Mouse (Mus musculus) midbrain, embryonic 14.5 days (tissue): Measurements from ENCODE around the gene Rbm6. TPM values are rescaled to one million over a fixed set of nuclear protein-coding genes. Genes with fewer than 3 reads are reported as not detected.

Experiments used
- ATAC-seq: fragments of 200-750 bp; cut with Nextera tagmentation; 2 replicates; pipeline ENCODE4 v1.8.0; 2017; ENCODE audit warnings: moderate number of reproducible peaks, moderate library complexity; ENCODE audit not compliant: low FRiP score, low TSS enrichment
- DNase-seq: peaks from one replicate; pipeline ENCODE4 v3.0.0-alpha.2; 2015
- H3K27ac ChIP-seq: fragments of 300-500 bp; sonication (generic); replicated peaks from 2 replicates; pipeline ENCODE4 v1.5.1; 2014; ENCODE audit warnings: mild to moderate bottlenecking, low read depth, low read length, moderate library complexity
- H3K27me3 ChIP-seq: fragments of 300-500 bp; sonication (generic); 2 replicates; pipeline ENCODE4 v1.6.1; 2014; ENCODE audit warnings: low read length, control low read depth, mixed read lengths; ENCODE audit not compliant: control insufficient read depth, insufficient read depth
- H3K36me3 ChIP-seq: fragments of 300-500 bp; sonication (generic); 2 replicates; pipeline ENCODE4 v1.6.1; 2014; ENCODE audit warnings: low read length, control low read depth; ENCODE audit not compliant: control insufficient read depth, insufficient read depth
- H3K4me1 ChIP-seq: fragments of 300-500 bp; sonication (generic); 2 replicates; pipeline ENCODE4 v1.6.1; 2014; ENCODE audit warnings: mild to moderate bottlenecking, antibody characterized with exemption, low read length, control low read depth; ENCODE audit not compliant: control insufficient read depth, insufficient read depth
- H3K4me2 ChIP-seq: fragments of 300-500 bp; sonication (generic); 2 replicates; pipeline ENCODE4 v1.6.1; 2014; ENCODE audit warnings: mild to moderate bottlenecking, low read length, moderate library complexity
- H3K4me3 ChIP-seq: fragments of 300-500 bp; sonication (generic); replicated peaks from 2 replicates; pipeline ENCODE4 v1.5.1; 2014; ENCODE audit warnings: low read depth, low read length
- H3K9ac ChIP-seq: fragments of 300-500 bp; sonication (generic); replicated peaks from 2 replicates; pipeline ENCODE4 v1.6.1; 2014; ENCODE audit warnings: mild to moderate bottlenecking, low read length, moderate library complexity
- H3K9me3 ChIP-seq: fragments of 300-500 bp; sonication (generic); 2 replicates; pipeline ENCODE4 v1.6.1; 2016; ENCODE audit warnings: low read length, control low read depth, mixed read lengths; ENCODE audit not compliant: control insufficient read depth
- WGBS: fragments of 180-500 bp; shearing (Covaris S2); extraction: QIAGEN DNeasy Blood & Tissue Kit; methylation state at CpG from one replicate; pipeline ENCODE4 v1.1.7; 2014; 5-methylcytosine and 5-hydroxymethylcytosine counted together
- polyA plus RNA-seq: library from polyadenylated mRNA; unstranded; fragments of >200 nt; fragmentation: Nextera tagmentation; extraction: Ambion mirVana; gene quantifications from 2 replicates; pipeline ENCODE4 v1.2.1, GENCODE M21; 2014

Gene Rbm6
- polyA plus RNA-seq, 1 experiment from 2014 or later, result 95.5 TPM

DNA sequence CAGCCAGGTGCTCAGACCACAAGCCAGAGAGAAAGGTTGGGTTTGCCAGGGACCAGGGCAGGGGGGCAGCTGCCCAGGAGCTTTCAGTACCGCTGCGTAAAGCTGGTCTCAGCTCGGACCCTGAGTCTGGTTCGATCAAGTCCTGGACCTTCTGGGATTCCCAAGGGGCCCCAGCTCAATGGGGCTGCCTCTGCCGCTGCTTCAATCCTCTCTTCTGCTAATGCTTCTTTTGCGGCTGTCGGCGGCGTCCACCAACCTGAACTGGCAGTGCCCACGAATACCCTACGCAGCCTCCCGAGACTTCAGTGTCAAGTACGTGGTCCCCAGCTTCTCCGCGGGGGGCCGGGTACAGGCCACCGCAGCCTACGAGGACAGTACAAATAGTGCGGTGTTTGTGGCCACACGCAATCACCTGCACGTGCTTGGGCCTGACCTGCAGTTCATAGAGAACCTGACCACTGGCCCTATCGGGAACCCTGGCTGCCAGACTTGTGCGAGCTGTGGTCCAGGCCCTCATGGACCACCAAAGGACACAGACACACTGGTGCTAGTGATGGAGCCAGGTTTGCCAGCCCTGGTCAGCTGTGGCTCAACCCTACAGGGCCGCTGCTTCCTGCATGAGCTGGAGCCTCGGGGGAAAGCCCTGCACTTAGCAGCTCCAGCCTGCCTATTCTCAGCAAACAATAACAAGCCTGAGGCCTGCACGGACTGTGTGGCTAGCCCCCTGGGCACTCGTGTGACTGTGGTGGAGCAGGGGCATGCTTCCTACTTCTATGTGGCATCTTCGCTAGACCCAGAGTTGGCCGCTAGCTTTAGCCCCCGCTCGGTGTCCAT, 34.1 kb upstream of the Rbm6 start:
- Histone ChIP-seq H3K4me2 (peak overlapping the region; percentile 47), H3K27me3 (no peaks in the 10 kb centered on the region), H3K9ac (peak overlapping the region; percentile 30), H3K4me3 (0 out of 2 replicates have a peak overlapping the region, but pooled peaks have one; percentile 7), H3K27ac (no peak overlapping the region), H3K4me1 (peaks cover 15% of the 10 kb centered on the region), H3K36me3 (peaks cover 12% of the 10 kb centered on the region), H3K9me3 (no peaks in the 10 kb centered on the region)
- DNase-seq, result peak; percentile 21
- ATAC-seq, result no peak
- WGBS, result 46% methylated on average over 31 of the region's 31 CpGs

DNA sequence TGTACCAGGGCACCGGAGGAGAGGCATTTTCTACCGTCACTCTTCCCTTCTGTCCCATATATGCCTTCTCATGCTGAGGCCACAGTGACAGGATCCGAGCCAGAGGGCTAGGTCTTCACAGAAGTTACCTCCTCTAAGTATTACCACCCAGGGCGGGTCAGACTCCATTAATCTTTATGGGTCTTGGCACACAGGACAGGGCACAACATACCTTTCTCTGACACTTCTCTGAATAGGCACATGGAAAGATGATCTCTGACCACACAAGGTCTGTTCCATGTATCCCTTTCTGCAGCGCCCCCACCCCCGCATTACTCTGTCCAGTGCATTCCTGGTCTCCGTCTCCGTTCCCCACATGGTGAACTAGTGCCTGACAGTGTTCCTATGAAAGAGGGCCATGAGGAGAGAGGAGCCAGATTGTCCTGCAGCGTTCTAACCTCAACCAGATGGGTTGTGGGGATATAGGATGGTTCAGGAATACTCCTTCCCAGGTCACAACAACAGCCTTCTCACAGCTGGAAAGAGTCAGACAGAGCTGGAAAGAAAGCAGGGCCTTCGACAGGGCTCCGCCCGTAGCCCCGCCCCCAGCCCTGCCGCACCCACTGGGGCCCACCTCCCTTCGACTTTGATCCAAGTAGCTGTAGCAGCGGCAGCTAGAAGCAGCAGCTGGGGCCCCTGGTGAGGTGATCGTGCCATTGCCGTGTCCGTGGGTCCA, 33.4 kb upstream of the Rbm6 start, which contains the start of gene Mst1r:
TSS of gene Mst1r (plus strand) at position 622 of the 715 bp plus-strand sequence.
- DNase-seq (peak; percentile 64), ATAC-seq (no peak)
- H3K4me1 ChIP-seq, result peaks cover 15% of the 10 kb centered on the region
- H3K9me3 ChIP-seq, result no peaks in the 10 kb centered on the region
- H3K4me3 ChIP-seq, result 0 out of 2 replicates have a peak within 1 kb of the TSS, but pooled peaks have one; percentile 7
- H3K36me3 ChIP-seq, result peaks cover 19% of the 10 kb centered on the region
- H3K27ac ChIP-seq, result no peak within 1 kb of the TSS
- peak within 1 kb of the TSS; percentile 47 for H3K4me2 ChIP-seq
- no peaks in the 10 kb centered on the region for H3K27me3 ChIP-seq
- WGBS, result 21% methylated on average over 19 of the region's 19 CpGs
- peak within 1 kb of the TSS; percentile 30 for H3K9ac ChIP-seq

DNA sequence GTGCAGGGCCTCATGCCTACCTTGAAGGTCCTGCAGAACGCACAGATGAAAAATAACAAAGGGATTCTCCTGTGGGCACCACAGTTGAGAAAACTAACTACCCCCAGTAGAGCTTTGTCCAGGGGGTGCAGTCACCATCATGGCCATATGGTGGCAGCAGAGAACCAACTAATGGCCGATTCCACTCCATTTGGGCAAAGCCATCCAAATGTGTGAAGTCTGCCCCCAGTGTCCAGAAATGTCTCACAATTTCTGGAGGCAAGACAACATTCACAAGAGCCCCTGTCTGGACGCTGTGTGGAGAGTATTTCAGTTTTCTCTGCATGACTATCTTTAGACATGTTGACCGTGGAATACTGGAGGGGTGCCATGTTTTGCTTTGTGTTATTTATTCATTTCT, 31.7 kb upstream of the Rbm6 start:
- peaks cover 4% of the 10 kb centered on the region; the same call in 1 of the 2 replicates for H3K27me3 ChIP-seq
- no peak overlapping the region for H3K4me3 ChIP-seq
- peaks cover 27% of the 10 kb centered on the region for H3K36me3 ChIP-seq
- H3K9me3 ChIP-seq, result no peaks in the 10 kb centered on the region
- DNase-seq (peak; percentile 95), ATAC-seq (peak; percentile 59; the same call in 1 of the 2 replicates)
- no peak overlapping the region for H3K4me2 ChIP-seq
- H3K4me1 ChIP-seq, result peaks cover 15% of the 10 kb centered on the region
- no peak overlapping the region for H3K27ac ChIP-seq
- WGBS, result 2% methylated on average over 4 of the region's 4 CpGs
- H3K9ac ChIP-seq, result no peak overlapping the region

DNA sequence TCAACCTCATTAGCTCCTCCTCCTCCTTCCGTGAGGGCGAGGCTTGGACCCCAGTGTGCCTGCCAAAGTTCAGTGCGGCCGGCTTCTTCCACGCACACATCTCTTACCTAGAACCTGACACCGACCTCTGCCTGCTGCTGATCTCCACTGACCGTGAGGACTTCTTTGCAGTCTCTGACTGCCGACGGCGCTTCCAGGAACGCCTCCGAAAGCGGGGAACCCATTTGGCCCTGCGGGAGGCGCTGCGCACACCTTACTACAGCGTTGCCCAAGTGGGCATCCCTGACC, 28.5 kb upstream of the Rbm6 start:
- no peak overlapping the region for H3K27ac ChIP-seq
- no peak for DNase-seq
- H3K4me3 ChIP-seq, result peak overlapping the region; percentile 22
- ATAC-seq, result no peak
- H3K9ac ChIP-seq, result peak overlapping the region; percentile 49; the same call in 1 of the 2 replicates
- peaks cover 3% of the 10 kb centered on the region for H3K4me1 ChIP-seq
- peaks cover 41% of the 10 kb centered on the region for H3K36me3 ChIP-seq
- H3K4me2 ChIP-seq, result peak overlapping the region; percentile 56
- 11% methylated on average over 17 of the region's 17 CpGs for WGBS
- H3K9me3 ChIP-seq, result no peaks in the 10 kb centered on the region
- H3K27me3 ChIP-seq, result peaks cover 5% of the 10 kb centered on the region; the same call in 1 of the 2 replicates

DNA sequence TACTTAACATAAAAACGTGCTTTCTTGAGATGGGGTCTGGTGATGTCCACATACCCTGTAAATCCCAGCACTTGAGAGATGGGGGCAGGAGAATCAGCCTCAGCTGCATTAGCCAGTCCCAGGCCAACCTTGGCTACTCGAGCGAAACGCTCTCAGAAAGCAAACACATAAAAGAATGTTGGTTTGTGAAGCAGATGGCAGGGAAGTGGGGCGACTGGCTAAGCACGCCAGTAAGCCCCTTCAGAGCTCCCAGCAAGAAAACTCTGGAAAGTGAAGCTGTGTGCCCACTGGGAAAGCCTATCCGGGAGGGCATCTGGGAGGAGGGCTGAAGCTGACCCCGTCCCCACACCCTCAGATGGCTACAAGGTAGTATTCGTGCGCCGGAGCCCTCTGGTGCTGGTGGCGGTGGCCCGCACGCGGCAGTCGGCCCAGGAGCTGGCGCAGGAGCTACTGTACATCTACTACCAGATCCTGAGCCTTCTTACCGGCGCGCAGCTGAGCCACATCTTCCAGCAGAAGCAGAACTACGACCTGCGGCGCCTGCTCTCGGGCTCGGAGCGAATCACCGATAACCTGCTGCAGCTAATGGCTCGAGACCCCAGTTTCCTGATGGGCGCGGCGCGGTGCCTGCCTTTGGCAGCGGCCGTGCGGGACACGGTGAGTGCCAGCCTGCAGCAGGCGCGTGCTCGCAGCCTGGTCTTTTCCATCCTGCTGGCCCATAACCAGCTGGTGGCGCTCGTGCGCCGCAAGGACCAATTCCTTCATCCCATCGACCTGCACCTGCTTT, 28.0 kb upstream of the Rbm6 start:
- H3K36me3 ChIP-seq, result peaks cover 41% of the 10 kb centered on the region
- WGBS, result 2% methylated on average over 44 of the region's 44 CpGs
- no peaks in the 10 kb centered on the region for H3K4me1 ChIP-seq
- peak overlapping the region; percentile 49 for H3K9ac ChIP-seq
- H3K9me3 ChIP-seq, result no peaks in the 10 kb centered on the region
- H3K4me2 ChIP-seq, result peak overlapping the region; percentile 56
- DNase-seq (peak; percentile 90), ATAC-seq (peak; percentile 48; the same call in 1 of the 2 replicates)
- peak overlapping the region; percentile 33; the same call in 1 of the 2 replicates for H3K27ac ChIP-seq
- H3K4me3 ChIP-seq, result peak overlapping the region; percentile 22
- H3K27me3 ChIP-seq, result peaks cover 5% of the 10 kb centered on the region; the same call in 1 of the 2 replicates

DNA sequence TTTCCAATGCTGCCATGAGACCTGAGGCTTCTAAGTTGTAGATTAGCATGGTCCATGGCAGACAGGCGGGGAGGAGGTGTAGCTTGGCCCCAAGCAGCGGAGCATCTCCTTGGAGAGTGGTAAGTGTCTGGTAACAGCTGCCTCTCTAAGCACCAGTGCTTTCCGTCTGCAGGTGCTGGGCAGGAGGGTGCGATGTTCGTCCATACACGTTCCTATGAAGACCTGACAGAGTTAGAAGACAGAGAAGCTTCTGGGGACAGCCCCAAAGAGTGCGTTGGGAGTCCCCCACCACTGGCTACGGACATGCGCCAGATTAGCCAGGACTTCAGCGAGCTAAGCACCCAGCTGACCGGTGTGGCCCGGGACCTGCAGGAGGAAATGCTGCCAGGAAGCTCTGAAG, 26.8 kb upstream of the Rbm6 start:
- H3K27ac ChIP-seq, result no peak overlapping the region
- H3K9ac ChIP-seq, result no peak overlapping the region
- no peak overlapping the region for H3K4me2 ChIP-seq
- WGBS, result 68% methylated on average over 12 of the region's 12 CpGs
- H3K27me3 ChIP-seq, result peaks cover 5% of the 10 kb centered on the region; the same call in 1 of the 2 replicates
- peaks cover 41% of the 10 kb centered on the region for H3K36me3 ChIP-seq
- H3K4me1 ChIP-seq, result no peaks in the 10 kb centered on the region
- ATAC-seq (no peak), DNase-seq (no peak)
- no peak overlapping the region for H3K4me3 ChIP-seq
- H3K9me3 ChIP-seq, result no peaks in the 10 kb centered on the region

DNA sequence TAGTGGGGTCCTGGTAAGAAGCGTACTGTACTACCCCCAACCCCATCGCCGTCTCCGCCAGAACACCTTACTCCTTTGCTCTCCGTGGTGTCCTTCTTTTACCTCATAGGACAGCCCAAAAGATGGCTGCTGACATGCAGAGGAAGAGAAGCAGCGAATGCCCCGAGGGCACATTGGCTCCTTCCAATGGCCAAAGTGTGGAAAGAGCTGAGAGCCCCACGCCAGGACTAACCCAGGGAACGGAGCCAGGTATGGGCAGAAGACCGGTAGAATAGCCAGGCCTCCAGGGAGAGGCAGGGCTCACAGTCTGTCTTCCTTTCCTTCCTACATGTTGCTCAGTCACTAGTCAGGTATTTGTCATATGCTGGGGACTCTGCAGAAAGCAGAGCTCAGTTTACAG, 25.5 kb upstream of the Rbm6 start:
- Histone ChIP-seq H3K4me3 (no peak overlapping the region), H3K27ac (no peak overlapping the region), H3K36me3 (peaks cover 41% of the 10 kb centered on the region), H3K9ac (no peak overlapping the region), H3K27me3 (peaks cover 5% of the 10 kb centered on the region; the same call in 1 of the 2 replicates), H3K4me2 (no peak overlapping the region), H3K4me1 (no peaks in the 10 kb centered on the region), H3K9me3 (no peaks in the 10 kb centered on the region)
- DNase-seq (no peak), ATAC-seq (no peak)
- 86% methylated on average over 10 of the region's 10 CpGs for WGBS

DNA sequence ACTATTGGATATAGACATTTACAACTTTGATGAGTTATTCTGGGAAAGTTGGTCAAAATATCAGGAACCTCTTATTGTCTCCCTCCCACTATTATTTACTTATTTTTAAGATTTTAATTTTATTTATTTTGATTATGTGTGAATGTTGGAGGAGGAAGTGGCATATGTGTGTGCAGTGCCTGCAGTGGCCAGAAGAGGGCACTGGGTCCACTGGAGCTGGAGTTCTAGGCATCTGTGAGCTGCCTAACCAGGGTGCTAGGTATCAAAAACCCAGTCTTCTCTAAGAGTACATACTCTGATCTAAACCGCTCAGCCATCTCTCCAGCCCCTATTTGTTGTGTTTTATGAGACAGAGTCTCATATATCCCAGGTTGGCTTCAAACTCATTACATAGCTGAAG, 18.0 kb upstream of the Rbm6 start:
- H3K9me3 ChIP-seq, result no peaks in the 10 kb centered on the region
- H3K4me1 ChIP-seq, result peaks cover 6% of the 10 kb centered on the region
- ATAC-seq, result no peak
- H3K9ac ChIP-seq, result no peak overlapping the region
- H3K4me3 ChIP-seq, result no peak overlapping the region
- DNase-seq, result no peak
- H3K27me3 ChIP-seq, result 0 out of 2 replicates have a peak, but pooled peaks cover 4% of the 10 kb centered on the region
- 98% methylated on average over 1 of the region's 1 CpGs for WGBS
- no peak overlapping the region for H3K27ac ChIP-seq
- H3K36me3 ChIP-seq, result 0 out of 2 replicates have a peak, but pooled peaks cover 2% of the 10 kb centered on the region
- H3K4me2 ChIP-seq, result no peak overlapping the region
